Mouse (Mus musculus) forebrain, embryonic 14.5 days (tissue): ENCODE results near the gene N4bp2l1. TPM values are rescaled to one million over a fixed set of nuclear protein-coding genes. Genes with fewer than 3 reads are reported as not detected.

Source experiments
- ATAC-seq: fragments of 200-750 bp; cut with Nextera tagmentation; 2 replicates; pipeline ENCODE4 v1.8.0; 2017; ENCODE audit warnings: mild to moderate bottlenecking, moderate library complexity
- DNase-seq: peaks from one replicate; pipeline ENCODE4 v3.0.0-alpha.2; 2015; ENCODE audit warnings: low spot score
- H3K27ac ChIP-seq: fragments of 300-500 bp; sonication (generic); 2 replicates; pipeline ENCODE4 v1.5.1; 2014; ENCODE audit warnings: low read depth, mild to moderate bottlenecking, control low read depth, low read length, moderate library complexity
- H3K27me3 ChIP-seq: fragments of 300-500 bp; sonication (generic); replicated peaks from 2 replicates; pipeline ENCODE4 v1.6.1; 2014; ENCODE audit warnings: low read length, control low read depth, mixed read lengths; ENCODE audit not compliant: control insufficient read depth, insufficient read depth
- H3K36me3 ChIP-seq: fragments of 300-500 bp; sonication (generic); 2 replicates; pipeline ENCODE4 v1.6.1; 2014; ENCODE audit warnings: low read length, control low read depth; ENCODE audit not compliant: control insufficient read depth, insufficient read depth
- H3K4me1 ChIP-seq: fragments of 300-500 bp; sonication (generic); 2 replicates; pipeline ENCODE4 v1.6.1; 2014; ENCODE audit warnings: antibody characterized with exemption, low read length, control low read depth; ENCODE audit not compliant: control insufficient read depth, insufficient read depth
- H3K4me2 ChIP-seq: fragments of 300-500 bp; sonication (generic); 2 replicates; pipeline ENCODE4 v1.6.1; 2014; ENCODE audit warnings: mild to moderate bottlenecking, control low read depth, low read length
- H3K4me3 ChIP-seq: fragments of 300-500 bp; sonication (generic); 2 replicates; pipeline ENCODE4 v1.5.1; 2014; ENCODE audit warnings: low read depth, low read length, control low read depth
- H3K9ac ChIP-seq: fragments of 300-500 bp; sonication (generic); 2 replicates; pipeline ENCODE4 v1.6.1; 2014; ENCODE audit warnings: mild to moderate bottlenecking, low read length, control low read depth, moderate library complexity
- H3K9me3 ChIP-seq: fragments of 300-500 bp; sonication (generic); replicated peaks from 2 replicates; pipeline ENCODE4 v1.6.1; 2016; ENCODE audit warnings: low read length, control low read depth, mixed read lengths; ENCODE audit not compliant: control insufficient read depth
- WGBS: fragments of 180-500 bp; shearing (Covaris S2); extraction: QIAGEN DNeasy Blood & Tissue Kit; methylation state at CpG from one replicate; pipeline ENCODE4 v1.1.7; 2014; 5-methylcytosine and 5-hydroxymethylcytosine counted together
- polyA plus RNA-seq: library from polyadenylated mRNA; unstranded; fragments of >200 nt; fragmentation: Nextera tagmentation; extraction: Ambion mirVana; gene quantifications from 2 replicates; pipeline ENCODE4 v1.2.1, GENCODE M21; 2014

Gene N4bp2l1
- polyA plus RNA-seq, 1 experiment from 2014 or later, result 7.4 TPM

DNA sequence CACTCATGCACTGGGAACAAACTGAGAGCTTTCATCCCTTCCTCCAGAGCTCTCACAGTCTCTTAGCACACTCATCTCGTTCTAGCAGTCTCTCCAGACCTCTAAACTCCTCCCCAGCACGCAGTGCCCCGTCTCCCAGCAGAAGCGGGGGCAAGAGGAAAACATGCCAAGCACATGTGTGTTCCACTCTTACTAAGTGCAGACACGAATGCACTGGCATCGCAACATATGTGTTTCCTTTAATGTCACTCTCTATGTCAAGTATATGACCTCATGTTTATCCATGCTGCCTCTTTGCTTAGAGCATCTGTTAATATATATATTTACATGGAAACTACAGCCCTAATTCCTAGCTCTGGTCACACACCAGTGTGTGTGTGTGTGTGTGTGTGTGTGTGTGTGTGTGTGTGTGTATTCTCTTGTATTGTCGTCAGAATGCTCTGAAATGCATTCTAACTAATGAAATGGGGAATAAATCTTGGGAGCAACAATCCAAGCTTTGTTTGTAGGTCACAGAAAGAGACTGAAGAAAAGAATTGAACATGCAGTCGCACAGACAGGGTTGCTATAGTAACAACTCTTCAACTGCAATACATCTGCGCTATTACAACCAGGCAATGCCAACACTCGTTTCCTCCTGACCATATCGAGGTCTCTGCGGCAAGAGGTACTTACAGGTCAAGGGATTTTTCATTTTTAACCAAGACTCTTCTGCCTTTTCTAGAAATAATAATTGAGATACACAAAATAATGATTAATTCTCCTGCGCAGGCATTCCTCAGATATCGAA is 4.6 kb upstream of the N4bp2l1 start:
- no peak overlapping the region for H3K4me2 ChIP-seq
- no peak overlapping the region for H3K9ac ChIP-seq
- H3K27me3 ChIP-seq, result no peaks in the 10 kb centered on the region
- DNase-seq, result peak; percentile 40
- WGBS, result 65% methylated on average over 14 of the region's 14 CpGs
- ATAC-seq, result peak; percentile 35; the same call in 1 of the 2 replicates
- H3K4me3 ChIP-seq, result no peak overlapping the region
- H3K9me3 ChIP-seq, result no peaks in the 10 kb centered on the region
- H3K27ac ChIP-seq, result no peak overlapping the region
- H3K36me3 ChIP-seq, result peaks cover 5% of the 10 kb centered on the region; the same call in 1 of the 2 replicates
- no peaks in the 10 kb centered on the region for H3K4me1 ChIP-seq

DNA sequence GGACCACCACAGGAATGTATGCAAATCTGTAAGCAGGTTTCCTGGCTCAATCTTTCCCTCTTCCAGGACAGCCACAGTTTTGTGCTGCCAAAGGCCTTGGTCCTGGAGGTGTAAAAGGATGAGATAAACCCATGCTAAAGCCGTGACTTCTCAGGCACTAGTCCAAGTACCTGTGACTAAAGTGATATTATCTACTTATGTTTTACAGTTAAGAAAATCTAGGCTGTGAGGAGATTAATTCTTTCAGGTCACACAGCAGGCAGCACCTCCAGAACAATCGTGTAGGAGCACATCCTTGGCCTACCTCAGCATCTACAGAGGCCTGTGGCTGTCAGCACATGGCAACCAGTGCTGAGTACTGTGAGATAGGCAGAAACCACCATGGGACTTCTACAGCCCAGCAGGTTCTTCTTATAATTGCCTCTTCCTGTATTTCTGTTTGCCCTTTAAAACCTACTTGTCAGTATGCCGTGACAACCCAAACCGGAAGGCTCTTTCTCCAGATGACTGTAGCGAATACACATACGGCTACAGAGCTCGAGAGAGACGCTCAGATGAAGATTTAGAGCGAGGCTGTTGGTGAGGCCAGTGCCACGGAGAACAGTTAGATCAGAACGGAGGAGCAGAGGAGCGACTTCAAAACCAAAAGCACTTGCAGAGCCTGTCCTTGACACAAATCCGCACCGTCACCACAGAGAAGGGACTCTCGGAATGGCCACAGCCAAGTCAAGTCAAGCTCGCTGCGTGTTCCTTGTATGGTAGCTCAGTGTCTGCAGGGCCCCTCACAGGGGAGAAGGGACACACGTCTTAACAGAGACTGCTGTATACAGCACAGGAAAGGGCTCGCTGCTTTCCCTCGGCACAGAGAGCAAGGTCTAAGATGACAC is 3.8 kb upstream of the N4bp2l1 start:
- Histone ChIP-seq H3K4me1 (no peaks in the 10 kb centered on the region), H3K27me3 (no peaks in the 10 kb centered on the region), H3K4me3 (no peak overlapping the region), H3K27ac (no peak overlapping the region), H3K4me2 (no peak overlapping the region), H3K9me3 (no peaks in the 10 kb centered on the region), H3K36me3 (0 out of 2 replicates have a peak, but pooled peaks cover 2% of the 10 kb centered on the region), H3K9ac (no peak overlapping the region)
- WGBS, result 79% methylated on average over 20 of the region's 20 CpGs
- ATAC-seq (no peak), DNase-seq (no peak)

DNA sequence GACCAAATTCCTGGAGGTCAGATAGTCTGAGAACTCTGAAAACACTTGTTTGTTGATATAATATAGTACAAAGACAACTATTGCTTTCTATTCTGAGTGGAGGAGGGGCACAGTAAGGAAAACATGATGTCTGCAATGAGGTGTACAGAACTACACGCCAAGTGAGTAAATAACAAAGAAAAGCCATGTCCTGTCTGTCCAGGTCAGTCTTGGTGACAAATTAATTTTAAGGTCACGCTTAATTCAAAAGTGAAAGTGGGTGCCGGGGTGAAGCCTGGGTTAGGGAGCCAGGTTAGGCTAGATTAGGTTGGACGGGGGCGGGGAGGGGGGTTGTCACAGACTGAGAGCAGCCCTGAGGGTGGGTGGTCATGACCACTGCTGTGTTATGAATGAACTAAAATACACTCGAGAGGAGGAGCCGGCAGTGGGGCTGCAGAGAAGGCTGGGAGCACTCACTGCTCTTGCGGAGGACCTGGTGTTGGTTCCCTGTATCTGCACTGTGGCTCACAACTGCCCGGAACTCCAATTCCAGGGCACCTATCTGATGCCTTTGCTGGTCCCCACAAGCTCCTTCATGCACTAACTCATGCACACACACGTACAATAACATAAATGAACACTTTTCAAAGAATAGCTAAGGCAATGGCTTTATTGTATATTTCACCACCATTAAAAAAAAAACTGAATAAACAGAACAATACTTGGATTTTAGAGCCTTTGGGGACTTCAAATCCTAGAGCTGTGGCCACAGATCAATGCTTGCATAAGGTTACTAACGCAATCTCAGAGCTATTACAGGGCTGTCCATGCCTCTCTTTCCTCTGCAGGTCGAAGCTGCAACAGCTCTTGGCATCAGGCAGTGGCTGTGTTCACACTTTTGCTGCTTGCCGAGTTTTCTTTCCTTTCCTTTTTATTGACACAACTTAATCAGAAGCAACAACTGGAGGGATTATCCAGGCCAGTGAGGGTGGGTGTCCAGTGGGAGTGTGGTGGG is 2.6 kb upstream of the N4bp2l1 start:
- ATAC-seq (no peak), DNase-seq (no peak)
- WGBS, result 69% methylated on average over 13 of the region's 13 CpGs
- Histone ChIP-seq H3K4me3 (no peak overlapping the region), H3K27me3 (no peaks in the 10 kb centered on the region), H3K4me2 (no peak overlapping the region), H3K9me3 (no peaks in the 10 kb centered on the region), H3K9ac (no peak overlapping the region), H3K36me3 (0 out of 2 replicates have a peak, but pooled peaks cover 2% of the 10 kb centered on the region), H3K4me1 (peaks cover 3% of the 10 kb centered on the region), H3K27ac (no peak overlapping the region)

DNA sequence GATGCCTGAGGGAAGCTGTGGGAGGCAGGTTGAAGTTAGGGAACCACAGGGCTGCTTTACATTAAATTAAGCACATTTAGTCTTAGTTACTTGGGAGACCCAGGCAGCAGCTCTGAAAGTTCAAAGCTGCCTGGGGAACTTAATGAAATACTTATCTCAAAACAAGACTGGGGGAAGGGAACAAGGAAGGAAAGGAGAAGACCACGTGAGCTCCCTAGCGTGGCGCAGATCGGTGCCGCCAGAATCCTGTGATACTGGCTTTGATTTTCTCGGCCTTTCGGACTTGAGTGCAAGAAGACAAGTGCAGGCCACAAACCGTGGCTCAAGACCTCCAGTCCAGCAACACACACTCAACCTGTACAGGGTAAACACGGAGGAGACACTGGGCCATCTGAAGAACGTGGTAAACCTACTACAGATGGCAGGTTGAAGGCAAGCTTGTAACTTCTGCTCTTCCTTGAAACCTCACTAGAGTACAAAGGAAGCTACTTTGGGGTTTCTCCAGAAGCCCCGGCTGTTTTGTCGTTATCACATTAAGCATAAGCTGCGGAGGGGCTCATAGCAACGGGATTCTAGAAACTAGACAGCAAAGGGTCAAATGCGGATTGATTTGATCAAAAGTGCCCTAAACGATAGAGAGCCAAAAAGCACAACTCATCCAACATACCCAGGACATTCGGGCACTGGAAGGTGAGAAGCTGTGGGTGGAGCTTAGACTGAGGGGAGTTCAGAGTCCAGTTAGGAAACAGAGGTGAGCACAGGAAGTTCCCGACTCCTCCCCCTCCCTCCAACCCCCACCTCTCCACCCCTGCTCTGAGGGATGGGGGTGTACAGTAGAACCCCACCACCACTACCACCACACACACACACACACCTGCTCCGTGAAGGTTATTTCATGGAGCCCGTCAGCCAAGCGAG is 1.5 kb upstream of the N4bp2l1 start:
- no peak for DNase-seq
- no peak for ATAC-seq
- Histone ChIP-seq H3K4me3 (no peak overlapping the region), H3K4me2 (no peak overlapping the region), H3K9me3 (no peaks in the 10 kb centered on the region), H3K36me3 (0 out of 2 replicates have a peak, but pooled peaks cover under 1% of the 10 kb centered on the region), H3K4me1 (peaks cover 3% of the 10 kb centered on the region), H3K27me3 (no peaks in the 10 kb centered on the region), H3K27ac (no peak overlapping the region), H3K9ac (no peak overlapping the region)
- WGBS, result 66% methylated on average over 21 of the region's 21 CpGs

DNA sequence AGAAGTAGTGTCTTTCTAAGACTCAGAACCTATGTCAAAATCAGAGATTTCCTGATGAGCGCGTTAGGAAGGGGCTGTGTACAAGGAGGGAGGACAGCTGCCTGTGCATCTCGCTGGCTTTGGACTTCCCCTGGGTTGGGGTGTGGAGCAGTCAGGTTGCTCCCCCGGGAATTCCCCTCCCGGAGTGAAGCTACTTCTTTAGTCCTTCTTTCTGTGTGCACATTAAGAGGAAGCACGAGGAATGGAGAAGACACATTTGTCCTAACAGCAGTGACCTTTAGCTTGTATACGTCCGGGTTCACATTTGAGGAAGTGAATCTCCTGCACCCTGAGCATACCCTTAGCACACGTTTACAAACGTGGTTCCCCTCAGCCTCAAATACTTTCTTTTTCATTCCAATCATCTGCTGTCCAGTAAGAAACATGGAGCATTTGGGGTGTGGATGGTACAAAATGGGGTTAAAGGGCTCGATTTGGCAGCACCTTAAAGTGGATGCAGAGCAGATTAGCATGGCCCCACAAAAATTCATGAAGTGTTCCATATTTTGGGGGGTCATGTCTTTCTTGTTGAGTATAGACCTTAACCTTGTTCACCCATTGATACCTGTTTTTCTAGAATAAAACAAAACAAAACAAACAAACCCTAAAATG is 1.5 kb downstream of the N4bp2l1 start:
- no peak overlapping the region for H3K9ac ChIP-seq
- WGBS, result 61% methylated on average over 11 of the region's 11 CpGs
- no peak overlapping the region for H3K4me3 ChIP-seq
- H3K27ac ChIP-seq, result no peak overlapping the region
- DNase-seq (no peak), ATAC-seq (no peak)
- H3K27me3 ChIP-seq, result 0 out of 2 replicates have a peak, but pooled peaks cover 3% of the 10 kb centered on the region
- no peak overlapping the region for H3K4me2 ChIP-seq
- H3K4me1 ChIP-seq, result peaks cover 3% of the 10 kb centered on the region
- H3K9me3 ChIP-seq, result no peaks in the 10 kb centered on the region
- H3K36me3 ChIP-seq, result no peaks in the 10 kb centered on the region

DNA sequence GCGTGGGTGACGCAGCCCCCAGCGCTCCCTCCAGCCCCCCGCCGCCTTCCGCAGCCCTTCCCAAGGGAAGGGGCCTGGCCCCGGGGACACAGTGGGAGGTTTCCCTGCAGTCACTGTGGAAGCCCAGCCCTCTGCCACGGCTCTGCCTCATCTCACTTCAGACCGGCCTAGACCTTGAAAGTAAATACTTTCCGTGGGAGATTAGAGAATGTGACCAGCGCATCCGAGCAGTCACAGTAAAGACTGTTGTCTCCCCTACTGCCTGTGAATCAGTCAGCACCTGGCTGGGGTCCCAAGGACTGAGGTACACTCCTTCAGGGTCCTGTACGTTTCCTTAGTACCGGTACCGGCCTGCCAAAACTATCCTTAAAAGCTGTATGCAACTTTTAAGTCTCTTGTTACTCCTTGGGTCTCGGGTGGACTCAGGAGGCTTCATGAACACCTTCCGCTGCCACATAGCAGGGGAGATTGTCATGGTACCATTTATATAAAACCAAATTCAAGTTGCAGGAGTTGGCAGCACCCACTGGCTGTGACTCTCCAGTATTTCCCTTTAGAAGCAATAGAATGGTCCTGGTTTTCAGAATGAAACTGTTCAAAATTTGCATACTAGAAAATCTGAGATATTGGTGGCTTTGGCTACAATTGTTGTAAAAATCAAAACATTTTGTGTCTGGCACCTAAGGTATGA is 2.2 kb downstream of the N4bp2l1 start:
- Histone ChIP-seq H3K27me3 (0 out of 2 replicates have a peak, but pooled peaks cover 3% of the 10 kb centered on the region), H3K27ac (no peak overlapping the region), H3K4me1 (peaks cover 3% of the 10 kb centered on the region), H3K9me3 (no peaks in the 10 kb centered on the region), H3K4me2 (peak overlapping the region; percentile 98), H3K36me3 (no peaks in the 10 kb centered on the region), H3K4me3 (peak overlapping the region; percentile 73), H3K9ac (peak overlapping the region; percentile 72)
- no peak for ATAC-seq
- 7% methylated on average over 17 of the region's 17 CpGs for WGBS
- no peak for DNase-seq
